Mouse (Mus musculus): ENCODE data around the gene Lysmd1.

GRCm38 (mm10) chr3:95163419-95164255, 29.7 kb downstream of the Lysmd1 start:
- TF ChIP-seq CTCF (IDR thresholded peaks at IDR 0.05; ENCODE audit: low read depth, low read length) (no peak), POLR2A (IDR thresholded peaks at IDR 0.05; ENCODE audit: extremely low read depth, insufficient read depth, low read length) (no peak)
